In the genomic region with DNA sequence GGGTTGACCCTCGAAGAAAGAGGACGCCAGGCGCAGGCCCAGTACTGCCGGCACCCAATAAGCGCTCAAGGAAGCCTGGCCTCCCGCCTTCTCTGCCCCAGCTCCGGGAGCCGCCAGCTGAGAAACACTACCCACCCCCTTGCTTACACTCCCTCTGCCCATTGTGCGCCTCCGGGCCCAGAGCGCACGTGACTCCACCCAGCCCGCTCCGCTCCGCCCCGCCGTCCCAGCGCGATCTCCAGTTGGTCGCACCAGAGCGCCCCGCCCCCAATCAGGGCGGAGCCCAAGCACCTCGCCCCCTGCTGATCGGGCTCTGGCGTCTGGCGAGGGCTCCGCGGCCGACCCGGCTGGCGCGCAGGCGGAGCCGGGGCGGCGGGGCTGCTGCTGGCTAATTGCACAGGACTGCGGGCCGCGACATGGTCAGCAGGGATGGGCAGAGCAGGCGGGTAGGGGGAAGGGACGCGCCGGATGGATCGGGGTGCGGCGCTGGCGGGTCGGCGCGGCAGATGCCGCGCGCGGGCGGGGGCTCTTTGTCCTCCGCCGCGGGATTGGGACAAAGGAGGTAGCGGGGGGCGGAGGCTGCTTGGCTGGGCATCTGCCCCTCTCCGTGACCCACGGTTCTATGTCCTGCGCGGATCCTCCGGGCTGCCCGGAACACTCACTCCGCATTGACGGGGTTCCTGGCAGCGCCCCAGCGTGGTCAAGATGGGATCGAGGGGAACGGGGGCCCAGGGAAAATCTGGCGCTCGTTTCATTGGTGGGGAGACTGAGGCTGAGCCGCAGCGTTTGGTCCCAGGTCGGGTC, we compare ENCODE assay signal across 8 mouse cellular contexts. TPM values are rescaled to one million over a fixed set of nuclear protein-coding genes. Genes with fewer than 3 reads are reported as not detected.
A peak's percentile ranks its signal among the peaks of the same experiment; 100 is the strongest.
DNase-seq lines count a peak whose midpoint lies in the region; ATAC-seq lines count a peak whose summit lies in the region.

A gene (minus strand): TSS at position 129 of the 804 bp plus-strand sequence.

- H3K9ac ChIP-seq in kidney, embryonic 15.5 days, result peak within 1 kb of the TSS; percentile 90

- peaks cover 51% of the 10 kb centered on the region for H3K4me1 ChIP-seq in heart, embryonic 10.5 days
- H3K4me1 ChIP-seq in kidney, embryonic 15.5 days, result peaks cover 63% of the 10 kb centered on the region

- ATAC-seq in erythroblast, adult 5-6 weeks (replicated peaks; ENCODE audit: low FRiP score, poor library complexity, severe bottlenecking), result peak; percentile 95
- peak; percentile 98 for ATAC-seq in kidney, embryonic 15.5 days (replicated peaks; ENCODE audit: low FRiP score)
- ATAC-seq in monocyte, adult 5-6 weeks (replicated peaks; ENCODE audit: insufficient number of reproducible peaks, low FRiP score, low TSS enrichment, poor library complexity, severe bottlenecking), result peak; percentile 89

- H3K27me3 ChIP-seq in heart, embryonic 10.5 days (ENCODE audit: insufficient read depth, poor library complexity, severe bottlenecking), result no peaks in the 10 kb centered on the region
- no peaks in the 10 kb centered on the region for H3K27me3 ChIP-seq in kidney, embryonic 15.5 days

- no peaks in the 10 kb centered on the region for H3K9me3 ChIP-seq in heart, embryonic 10.5 days
- no peaks in the 10 kb centered on the region for H3K9me3 ChIP-seq in kidney, embryonic 15.5 days (replicated peaks)

- peak within 1 kb of the TSS; percentile 96 for H3K27ac ChIP-seq in heart, embryonic 10.5 days
- H3K27ac ChIP-seq in kidney, embryonic 15.5 days, result peak within 1 kb of the TSS; percentile 95

- H3K4me2 ChIP-seq in kidney, embryonic 15.5 days, result peak within 1 kb of the TSS; percentile 87

- DNase-seq in B cell, adult 2 months, result peak; percentile 99
- DNase-seq in brain, adult 2 months (ENCODE audit: low read depth, low spot score), result peak; percentile 99
- DNase-seq in heart, embryonic 10.5 days (ENCODE audit: low spot score), result peak; percentile 99
- DNase-seq in liver, result peak; percentile 96
- DNase-seq in spleen, postnatal 4 days (ENCODE audit: low spot score in 2 of 2), result peak; percentile 93 to 96

- H3K4me3 ChIP-seq in heart, embryonic 10.5 days, result peak within 1 kb of the TSS; percentile 80
- H3K4me3 ChIP-seq in kidney, embryonic 15.5 days (replicated peaks), result peak within 1 kb of the TSS; percentile 88

- WGBS in heart, embryonic 10.5 days, result under 1% methylated on average over 78 of the region's 78 CpGs
- WGBS in kidney, embryonic 15.5 days, result under 1% methylated on average over 77 of the region's 78 CpGs

- H3K36me3 ChIP-seq in heart, embryonic 10.5 days, result peaks cover 6% of the 10 kb centered on the region; the same call in 1 of the 2 replicates
- H3K36me3 ChIP-seq in kidney, embryonic 15.5 days, result 0 out of 2 replicates have a peak, but pooled peaks cover 3% of the 10 kb centered on the region

RNA-seq across cellular contexts. Expression of the gene that starts here (rescaled TPM):
- total RNA-seq in erythroblast, adult 5-6 weeks (2015; ENCODE audit: low replicate concordance), result 24.7 and 34.0 TPM in 2 replicates
- 10.0 and 11.2 TPM in 2 replicates for total RNA-seq in erythroblast, adult 5-6 weeks (2017; ENCODE audit: low replicate concordance)
- polyA plus RNA-seq in heart, embryonic 10.5 days (2016; fragmentation: Nextera tagmentation; extraction: Ambion mirVana), result 60.8 and 68.7 TPM in 2 replicates
- polyA plus RNA-seq in kidney, embryonic 15.5 days (2015; fragmentation: Nextera tagmentation; extraction: Ambion mirVana), result 122 and 123 TPM in 2 replicates
- 68.7 to 164 TPM (median 135 TPM) in 3 replicates for total RNA-seq in monocyte, adult 5-6 weeks (2017)

Comparison
In these comparisons a context has a peak if more than half of its experiments do, and no peak if none do; other contexts are left out.
1. Peak in every context shown above with its lines: DNase-seq, ATAC-seq, H3K4me3 ChIP-seq and H3K27ac ChIP-seq.